In the genomic region with DNA sequence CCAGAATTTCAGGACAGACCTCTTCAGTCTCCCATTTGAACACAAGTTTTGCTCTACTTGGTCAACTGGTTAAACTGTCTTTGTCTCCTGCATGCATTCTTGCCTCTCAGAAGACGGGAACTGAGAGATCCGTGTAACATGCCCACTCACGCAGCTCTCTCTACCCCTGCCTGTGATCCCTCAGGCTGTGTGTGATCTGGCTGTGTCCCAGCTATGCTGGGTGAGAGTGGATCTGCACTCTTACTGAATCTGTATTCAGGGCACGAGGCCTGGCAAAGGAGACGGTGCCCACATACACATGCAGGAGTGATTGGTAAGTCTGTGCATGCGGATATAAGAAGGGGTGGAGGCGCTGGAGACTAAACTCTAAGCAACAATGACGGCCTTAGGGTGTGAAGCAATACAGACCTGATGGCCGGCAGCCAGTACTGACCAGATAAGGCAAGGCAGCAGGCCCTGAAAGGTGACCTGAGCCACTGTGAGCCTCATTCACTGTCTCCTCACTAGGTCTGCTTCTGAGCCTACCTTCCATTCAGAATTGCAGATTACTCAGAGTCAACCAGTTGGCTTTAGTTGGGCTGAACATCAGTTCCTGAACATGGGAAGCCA, we compare ENCODE assay signal across 17 mouse cellular contexts.
A peak's percentile ranks its signal among the peaks of the same experiment; 100 is the strongest.
DNase-seq lines count a peak whose midpoint lies in the region; ATAC-seq and TF ChIP-seq lines count a peak whose summit lies in the region.
"Had no signal": no experiment of that assay in that cellular context is flagged by ENCODE, and none has a peak within 500 bp of the region (broad histone marks: within the 10 kb centered on the region; RNA-seq: fewer than 3 reads in every experiment).

No protein-coding gene starts in this region.

- ATAC-seq in liver, postnatal 0 days = peak; percentile 49; the same call in 1 of the 2 replicates
- ATAC-seq in liver, embryonic 12.5 days = no peak
- peak; percentile 73 for ATAC-seq in heart, embryonic 15.5 days (replicated peaks; ENCODE audit: insufficient number of reproducible peaks, insufficient read depth, low FRiP score, low read depth)
- ATAC-seq in stomach, embryonic 16.5 days (ENCODE audit: insufficient read depth, low FRiP score) = no peak
- ATAC-seq: intestine, embryonic 15.5 days had no signal

- peaks cover 5% of the 10 kb centered on the region; the same call in 1 of the 2 replicates for H3K4me1 ChIP-seq in liver, postnatal 0 days (ENCODE audit: insufficient read depth)
- no peaks in the 10 kb centered on the region for H3K4me1 ChIP-seq in liver, embryonic 12.5 days
- H3K4me1 ChIP-seq in heart, adult 2 months (ENCODE audit: control insufficient read depth, insufficient read depth, low read length) = no peaks in the 10 kb centered on the region
- H3K4me1 ChIP-seq in heart, embryonic 15.5 days (replicated peaks) = peaks cover 8% of the 10 kb centered on the region
- H3K4me1 ChIP-seq in stomach, embryonic 16.5 days (ENCODE audit: control insufficient read depth, insufficient read depth, low read length) = peaks cover 7% of the 10 kb centered on the region; the same call in 1 of the 2 replicates
- H3K4me1 ChIP-seq: embryonic facial prominence, embryonic 12.5 days had no signal

- no peak overlapping the region for H3K27ac ChIP-seq in liver, postnatal 0 days (ENCODE audit: low read depth)
- no peak overlapping the region for H3K27ac ChIP-seq in liver, embryonic 12.5 days
- no peak overlapping the region for H3K27ac ChIP-seq in heart, adult 2 months
- peak overlapping the region; percentile 30 for H3K27ac ChIP-seq in heart, embryonic 15.5 days
- H3K27ac ChIP-seq in stomach, embryonic 16.5 days (ENCODE audit: low read length) = peak overlapping the region; percentile 36
- H3K27ac ChIP-seq: embryonic facial prominence, embryonic 12.5 days; intestine, embryonic 15.5 days; layer of hippocampus, adult 2 months; limb, embryonic 12.5 days; macrophage; midbrain, embryonic 12.5 days had no signal

- TF ChIP-seq POLR2A in heart, adult 2 months (IDR thresholded peaks at IDR 0.05; ENCODE audit: insufficient read depth, low read depth, low read length) = no peak

- WGBS in liver, postnatal 0 days (ENCODE audit: insufficient replicate concordance) = 80% methylated on average over 9 of the region's 9 CpGs
- 71% methylated on average over 9 of the region's 9 CpGs for WGBS in liver, embryonic 12.5 days (ENCODE audit: insufficient replicate concordance)
- WGBS in heart, adult 2 months = 61% methylated on average over 9 of the region's 9 CpGs
- WGBS in heart, embryonic 15.5 days = 53% methylated on average over 9 of the region's 9 CpGs
- 79% methylated on average over 9 of the region's 9 CpGs for WGBS in stomach, embryonic 16.5 days

- peak; percentile 55 for DNase-seq in liver, postnatal 0 days
- peak; percentile 46 to 70 for DNase-seq in heart, adult 2 months
- no peak for DNase-seq in retina, embryonic 14.5 days (ENCODE audit: low spot score)
- no peak for DNase-seq in left cerebral cortex, adult 11 months (ENCODE audit: low spot score)
- DNase-seq: adrenal gland, postnatal 36 days; cerebellum, adult 2 months; gastrocnemius, postnatal 14 days had no signal

- H3K79me2 ChIP-seq in heart, adult 2 months (replicated peaks; ENCODE audit: control insufficient read depth, insufficient read depth, low read length) = no peaks in the 10 kb centered on the region

- H3K4me3 ChIP-seq in liver, postnatal 0 days (ENCODE audit: low read depth, low read length) = no peak overlapping the region
- no peak overlapping the region for H3K4me3 ChIP-seq in liver, embryonic 12.5 days
- H3K4me3 ChIP-seq in heart, adult 2 months = no peak overlapping the region
- no peak overlapping the region for H3K4me3 ChIP-seq in heart, embryonic 15.5 days
- H3K4me3 ChIP-seq in stomach, embryonic 16.5 days (replicated peaks; ENCODE audit: low read length) = no peak overlapping the region
- H3K4me3 ChIP-seq: embryonic facial prominence, embryonic 12.5 days; intestine, embryonic 15.5 days; layer of hippocampus, adult 2 months; limb, embryonic 12.5 days; midbrain, embryonic 12.5 days; myocyte had no signal

- no peaks in the 10 kb centered on the region for H3K27me3 ChIP-seq in liver, postnatal 0 days (ENCODE audit: insufficient read depth, low read length)
- no peaks in the 10 kb centered on the region for H3K27me3 ChIP-seq in liver, embryonic 12.5 days (replicated peaks)
- H3K27me3 ChIP-seq in heart, adult 2 months (ENCODE audit: control insufficient read depth, insufficient read depth, low read length) = no peaks in the 10 kb centered on the region
- no peaks in the 10 kb centered on the region for H3K27me3 ChIP-seq in heart, embryonic 15.5 days
- no peaks in the 10 kb centered on the region for H3K27me3 ChIP-seq in stomach, embryonic 16.5 days (ENCODE audit: control insufficient read depth, insufficient read depth, low read length)
- H3K27me3 ChIP-seq: embryonic facial prominence, embryonic 12.5 days; intestine, embryonic 15.5 days; limb, embryonic 12.5 days; midbrain, embryonic 12.5 days had no signal

- no peak overlapping the region for H3K4me2 ChIP-seq in liver, postnatal 0 days (ENCODE audit: low read depth, low read length)
- H3K4me2 ChIP-seq in liver, embryonic 12.5 days = no peak overlapping the region
- H3K4me2 ChIP-seq in heart, embryonic 15.5 days = no peak overlapping the region
- no peak overlapping the region for H3K4me2 ChIP-seq in stomach, embryonic 16.5 days (ENCODE audit: low read depth, low read length)
- H3K4me2 ChIP-seq: embryonic facial prominence, embryonic 12.5 days; intestine, embryonic 15.5 days; limb, embryonic 12.5 days; midbrain, embryonic 12.5 days had no signal

- H3K9me3 ChIP-seq in liver, postnatal 0 days (ENCODE audit: low read length) = no peaks in the 10 kb centered on the region
- H3K9me3 ChIP-seq in liver, embryonic 12.5 days (replicated peaks) = no peaks in the 10 kb centered on the region
- no peaks in the 10 kb centered on the region for H3K9me3 ChIP-seq in heart, embryonic 15.5 days (replicated peaks)
- no peaks in the 10 kb centered on the region for H3K9me3 ChIP-seq in stomach, embryonic 16.5 days (replicated peaks; ENCODE audit: control insufficient read depth, low read length)
- H3K9me3 ChIP-seq: embryonic facial prominence, embryonic 12.5 days; intestine, embryonic 15.5 days; limb, embryonic 12.5 days; midbrain, embryonic 12.5 days had no signal

- no peak for TF ChIP-seq CTCF in liver, postnatal 0 days (IDR thresholded peaks at IDR 0.05; ENCODE audit: low read depth)
- no peak for TF ChIP-seq CTCF in heart, adult 2 months (IDR thresholded peaks at IDR 0.05)

- intact Hi-C loops in heart, adult 2 months (cut with DNase I) = no loop called here

- no peak overlapping the region for H3K9ac ChIP-seq in liver, postnatal 0 days (replicated peaks)
- H3K9ac ChIP-seq in liver, embryonic 12.5 days = no peak overlapping the region
- no peak overlapping the region for H3K9ac ChIP-seq in heart, adult 2 months (ENCODE audit: low read depth, low read length)
- no peak overlapping the region for H3K9ac ChIP-seq in heart, embryonic 15.5 days
- no peak overlapping the region for H3K9ac ChIP-seq in stomach, embryonic 16.5 days (ENCODE audit: low read length)
- H3K9ac ChIP-seq: embryonic facial prominence, embryonic 12.5 days; intestine, embryonic 15.5 days; limb, embryonic 12.5 days; midbrain, embryonic 12.5 days had no signal

- H3K36me3 ChIP-seq in liver, postnatal 0 days (replicated peaks; ENCODE audit: insufficient read depth, low read length) = no peaks in the 10 kb centered on the region
- H3K36me3 ChIP-seq in liver, embryonic 12.5 days = no peaks in the 10 kb centered on the region
- no peaks in the 10 kb centered on the region for H3K36me3 ChIP-seq in heart, adult 2 months (ENCODE audit: control insufficient read depth, insufficient read depth, low read length)
- H3K36me3 ChIP-seq in heart, embryonic 15.5 days = no peaks in the 10 kb centered on the region
- H3K36me3 ChIP-seq in stomach, embryonic 16.5 days (ENCODE audit: control insufficient read depth, insufficient read depth, low read length) = no peaks in the 10 kb centered on the region
- H3K36me3 ChIP-seq: embryonic facial prominence, embryonic 12.5 days; intestine, embryonic 15.5 days; limb, embryonic 12.5 days had no signal

- TF ChIP-seq EP300 in liver, postnatal 0 days (IDR thresholded peaks at IDR 0.05; ENCODE audit: low read depth) = no peak
- TF ChIP-seq EP300 in heart, adult 2 months (IDR thresholded peaks at IDR 0.05; ENCODE audit: insufficient read depth, low read depth, low read length) = no peak

Comparison
In these comparisons a context has a peak if more than half of its experiments do, and no peak if none do; other contexts are left out.
1. ATAC-seq: peak in liver, postnatal 0 days (single experiment) and heart, embryonic 15.5 days (single experiment); none in liver, embryonic 12.5 days (single experiment) and stomach, embryonic 16.5 days (single experiment).
2. H3K27ac ChIP-seq: peak in heart, embryonic 15.5 days (single experiment) and stomach, embryonic 16.5 days (single experiment); none in liver, postnatal 0 days (single experiment), liver, embryonic 12.5 days (single experiment) and heart, adult 2 months (single experiment).
3. DNase-seq: peak in liver, postnatal 0 days (single experiment) and heart, adult 2 months (2 of 2); none in retina, embryonic 14.5 days (single experiment) and left cerebral cortex, adult 11 months (single experiment).